Mouse (Mus musculus) neutrophil, adult 83 days (primary cell): Measurements from ENCODE around the gene Ssxb5. TPM values are rescaled to one million over a fixed set of nuclear protein-coding genes. Genes with fewer than 3 reads are reported as not detected.

ENCODE experiments used
- total RNA-seq, 2 experiments: library from RNA; stranded (reverse); gene quantifications; one replicate each; pipeline ENCODE4 v1.2.4; 2023

Gene Ssxb5
- total RNA-seq, result not detected

GRCm38 (mm10) chrX:8803391-8803790 lies at the start of gene Ssxb5:
Ssxb5 (plus strand) TSS chrX:8803691.

GRCm38 (mm10) chrX:8843694-8844093 lies 40.2 kb downstream of the Ssxb5 start, which contains the start of gene Gm6592:
Gm6592 (plus strand) TSS chrX:8843994.

Other genes with a start within 250 kb of the Ssxb5 start
- gene Ssxb3, start 211.9 kb upstream of the Ssxb5 start, total RNA-seq, result not detected
- gene Ssxb8, start 112.8 kb upstream of the Ssxb5 start, total RNA-seq, result not detected
- gene Ssx9, start 55.3 kb upstream of the Ssxb5 start, total RNA-seq, result not detected
- not detected for gene Gm6592, start 40.3 kb downstream of the Ssxb5 start, total RNA-seq
- not detected for gene Gm5751, start 70.6 kb downstream of the Ssxb5 start, total RNA-seq
- under 1 TPM; 0.35 TPM for gene B630019K06Rik, start 88.7 kb downstream of the Ssxb5 start, total RNA-seq
- gene Fthl17b, start 159.3 kb downstream of the Ssxb5 start, total RNA-seq, result not detected
- not detected for gene Fthl17c, start 172.9 kb downstream of the Ssxb5 start, total RNA-seq
- gene Fthl17d, start 183.1 kb downstream of the Ssxb5 start, total RNA-seq, result not detected
- gene Fthl17e, start 229.8 kb downstream of the Ssxb5 start, total RNA-seq, result not detected